Mouse (Mus musculus) stomach, embryonic 15.5 days (tissue): ENCODE measurements around the gene Reln. TPM values are rescaled to one million over a fixed set of nuclear protein-coding genes. Genes with fewer than 3 reads are reported as not detected.

Source experiments
- ATAC-seq: fragments of 200-750 bp; cut with Nextera tagmentation; 2 replicates; pipeline ENCODE4 v1.8.0; 2017; ENCODE audit warnings: low read depth, moderate number of reproducible peaks, moderate TSS enrichment; ENCODE audit not compliant: insufficient read depth, low FRiP score
- H3K27ac ChIP-seq: fragments of 300-500 bp; sonication (generic); 2 replicates; pipeline ENCODE4 v1.5.1; 2015; ENCODE audit warnings: mild to moderate bottlenecking, inconsistent platforms
- H3K27me3 ChIP-seq: fragments of 300-500 bp; sonication (generic); replicated peaks from 2 replicates; pipeline ENCODE4 v1.6.1; 2015; ENCODE audit warnings: inconsistent platforms
- H3K36me3 ChIP-seq: fragments of 300-500 bp; sonication (generic); 2 replicates; pipeline ENCODE4 v1.6.1; 2015; ENCODE audit warnings: inconsistent platforms
- H3K4me1 ChIP-seq: fragments of 300-500 bp; sonication (generic); 2 replicates; pipeline ENCODE4 v1.6.1; 2015; ENCODE audit warnings: inconsistent platforms
- H3K4me2 ChIP-seq: fragments of 300-500 bp; sonication (generic); 2 replicates; pipeline ENCODE4 v1.6.1; 2015; ENCODE audit warnings: mild to moderate bottlenecking, inconsistent platforms
- H3K4me3 ChIP-seq: fragments of 300-500 bp; sonication (generic); replicated peaks from 2 replicates; pipeline ENCODE4 v1.5.1; 2015; ENCODE audit warnings: inconsistent platforms
- H3K9ac ChIP-seq: fragments of 300-500 bp; sonication (generic); 2 replicates; pipeline ENCODE4 v1.6.1; 2015; ENCODE audit warnings: inconsistent platforms
- H3K9me3 ChIP-seq: fragments of 300-500 bp; sonication (generic); 2 replicates; pipeline ENCODE4 v1.6.1; 2016; ENCODE audit warnings: inconsistent platforms
- whole genome bisulfite sequencing: fragments of 180-500 bp; shearing (Covaris S2); methylation state at CpG from one replicate; pipeline ENCODE4 v1.1.7; 2015; 5-methylcytosine and 5-hydroxymethylcytosine counted together
- polyA plus RNA-seq: library from polyadenylated mRNA; unstranded; fragments of >200 nt; fragmentation: Nextera tagmentation; extraction: Ambion mirVana; gene quantifications from 2 replicates; pipeline ENCODE4 v1.2.1, GENCODE M21; 2015

The Reln gene
- polyA plus RNA-seq, 1 experiment from 2014 or later, result 5.3 TPM

- 59% methylated on average over 4 of the region's 4 CpGs for WGBS
- Histone ChIP-seq H3K9me3 (no peaks in the 10 kb centered on the region), H3K4me3 (no peak overlapping the region), H3K4me2 (no peak overlapping the region), H3K9ac (no peak overlapping the region), H3K27ac (no peak overlapping the region), H3K36me3 (no peaks in the 10 kb centered on the region), H3K4me1 (no peaks in the 10 kb centered on the region), H3K27me3 (no peaks in the 10 kb centered on the region)
- ATAC-seq, result no peak
Observed at GRCm38 (mm10) chr5:22141821-22142220, 202.7 kb downstream of the Reln start.

- WGBS, result 40% methylated on average over 2 of the region's 2 CpGs
- Histone ChIP-seq H3K36me3 (no peaks in the 10 kb centered on the region), H3K4me3 (no peak overlapping the region), H3K9me3 (no peaks in the 10 kb centered on the region), H3K27ac (no peak overlapping the region), H3K4me2 (no peak overlapping the region), H3K27me3 (no peaks in the 10 kb centered on the region), H3K9ac (no peak overlapping the region), H3K4me1 (no peaks in the 10 kb centered on the region)
- no peak for ATAC-seq
Observed at GRCm38 (mm10) chr5:22139015-22139414, 205.5 kb downstream of the Reln start.

GRCm38 (mm10) chr5:22134402-22134801 lies 210.1 kb downstream of the Reln start:
- Histone ChIP-seq H3K27ac (no peak overlapping the region), H3K36me3 (no peaks in the 10 kb centered on the region), H3K27me3 (no peaks in the 10 kb centered on the region), H3K9me3 (no peaks in the 10 kb centered on the region), H3K4me3 (no peak overlapping the region), H3K4me2 (no peak overlapping the region), H3K4me1 (no peaks in the 10 kb centered on the region), H3K9ac (no peak overlapping the region)
- WGBS, result 64% methylated on average over 9 of the region's 9 CpGs
- no peak for ATAC-seq

GRCm38 (mm10) chr5:22131730-22132522 lies 212.6 kb downstream of the Reln start:
- Histone ChIP-seq H3K4me1 (no peaks in the 10 kb centered on the region), H3K4me2 (no peak overlapping the region), H3K9me3 (no peaks in the 10 kb centered on the region), H3K36me3 (no peaks in the 10 kb centered on the region), H3K9ac (no peak overlapping the region), H3K27ac (no peak overlapping the region), H3K4me3 (no peak overlapping the region), H3K27me3 (no peaks in the 10 kb centered on the region)
- no peak for ATAC-seq
- WGBS, result 75% methylated on average over 5 of the region's 5 CpGs

- no peak for ATAC-seq
- H3K4me3 ChIP-seq, result no peak overlapping the region
- no peak overlapping the region for H3K9ac ChIP-seq
- H3K27me3 ChIP-seq, result no peaks in the 10 kb centered on the region
- no peak overlapping the region for H3K4me2 ChIP-seq
- H3K36me3 ChIP-seq, result no peaks in the 10 kb centered on the region
- no peaks in the 10 kb centered on the region for H3K9me3 ChIP-seq
- H3K4me1 ChIP-seq, result no peaks in the 10 kb centered on the region
- H3K27ac ChIP-seq, result no peak overlapping the region
Observed at GRCm38 (mm10) chr5:22127583-22127982, 216.9 kb downstream of the Reln start.

- WGBS, result 55% methylated on average over 1 of the region's 1 CpGs
- ATAC-seq, result no peak
- Histone ChIP-seq H3K36me3 (no peaks in the 10 kb centered on the region), H3K9ac (no peak overlapping the region), H3K4me2 (no peak overlapping the region), H3K4me3 (no peak overlapping the region), H3K27me3 (no peaks in the 10 kb centered on the region), H3K9me3 (no peaks in the 10 kb centered on the region), H3K27ac (no peak overlapping the region), H3K4me1 (no peaks in the 10 kb centered on the region)
Observed at GRCm38 (mm10) chr5:22119296-22119695, 225.2 kb downstream of the Reln start.

GRCm38 (mm10) chr5:22118456-22118855 lies 226.0 kb downstream of the Reln start:
- H3K9ac ChIP-seq, result no peak overlapping the region
- H3K27me3 ChIP-seq, result no peaks in the 10 kb centered on the region
- no peaks in the 10 kb centered on the region for H3K4me1 ChIP-seq
- H3K4me3 ChIP-seq, result no peak overlapping the region
- H3K27ac ChIP-seq, result no peak overlapping the region
- 58% methylated on average over 6 of the region's 6 CpGs for whole genome bisulfite sequencing
- H3K36me3 ChIP-seq, result no peaks in the 10 kb centered on the region
- no peaks in the 10 kb centered on the region for H3K9me3 ChIP-seq
- ATAC-seq, result no peak
- H3K4me2 ChIP-seq, result no peak overlapping the region

- H3K4me1 ChIP-seq, result no peaks in the 10 kb centered on the region
- H3K27me3 ChIP-seq, result no peaks in the 10 kb centered on the region
- H3K4me3 ChIP-seq, result no peak overlapping the region
- no peaks in the 10 kb centered on the region for H3K9me3 ChIP-seq
- H3K36me3 ChIP-seq, result no peaks in the 10 kb centered on the region
- H3K4me2 ChIP-seq, result no peak overlapping the region
- no peak overlapping the region for H3K9ac ChIP-seq
- H3K27ac ChIP-seq, result no peak overlapping the region
- WGBS, result 65% methylated on average over 9 of the region's 9 CpGs
- no peak for ATAC-seq
Observed at GRCm38 (mm10) chr5:22116922-22117321, 227.6 kb downstream of the Reln start.

GRCm38 (mm10) chr5:22106811-22107485 lies 237.6 kb downstream of the Reln start:
- no peak overlapping the region for H3K4me3 ChIP-seq
- no peaks in the 10 kb centered on the region for H3K36me3 ChIP-seq
- H3K9ac ChIP-seq, result no peak overlapping the region
- no peaks in the 10 kb centered on the region for H3K9me3 ChIP-seq
- H3K4me2 ChIP-seq, result no peak overlapping the region
- ATAC-seq, result no peak
- no peaks in the 10 kb centered on the region for H3K4me1 ChIP-seq
- H3K27ac ChIP-seq, result no peak overlapping the region
- WGBS, result 64% methylated on average over 9 of the region's 9 CpGs
- H3K27me3 ChIP-seq, result no peaks in the 10 kb centered on the region

- Histone ChIP-seq H3K4me1 (no peaks in the 10 kb centered on the region), H3K4me2 (no peak overlapping the region), H3K36me3 (no peaks in the 10 kb centered on the region), H3K9ac (no peak overlapping the region), H3K27ac (no peak overlapping the region), H3K4me3 (no peak overlapping the region), H3K9me3 (no peaks in the 10 kb centered on the region), H3K27me3 (no peaks in the 10 kb centered on the region)
- no peak for ATAC-seq
- WGBS, result 91% methylated on average over 5 of the region's 5 CpGs
Observed at GRCm38 (mm10) chr5:22094984-22095383, 249.5 kb downstream of the Reln start.

GRCm38 (mm10) chr5:22094043-22094442 lies 250.5 kb downstream of the Reln start:
- Histone ChIP-seq H3K9ac (no peak overlapping the region), H3K4me1 (no peaks in the 10 kb centered on the region), H3K9me3 (no peaks in the 10 kb centered on the region), H3K27ac (no peak overlapping the region), H3K36me3 (no peaks in the 10 kb centered on the region), H3K4me2 (no peak overlapping the region), H3K27me3 (no peaks in the 10 kb centered on the region), H3K4me3 (no peak overlapping the region)
- 80% methylated on average over 5 of the region's 5 CpGs for WGBS
- no peak for ATAC-seq

GRCm38 (mm10) chr5:22093157-22093865 lies 251.2 kb downstream of the Reln start:
- Histone ChIP-seq H3K9ac (no peak overlapping the region), H3K36me3 (no peaks in the 10 kb centered on the region), H3K27me3 (no peaks in the 10 kb centered on the region), H3K4me2 (no peak overlapping the region), H3K4me1 (no peaks in the 10 kb centered on the region), H3K27ac (no peak overlapping the region), H3K9me3 (no peaks in the 10 kb centered on the region), H3K4me3 (no peak overlapping the region)
- 62% methylated on average over 9 of the region's 9 CpGs for WGBS
- no peak for ATAC-seq
